Mouse (Mus musculus) CH12F3 (cell line): ENCODE measurements around the gene Zbtb20.
"Not testable (repeated sequence)": the region's sequence is repeated elsewhere in the genome, so short reads cannot be mapped to it uniquely, and the experiment has no call there.

ENCODE experiments used
- in situ Hi-C: fragments of 300-500 bp; cut with MboI; formaldehyde crosslinking; loops from 2 replicates; pipeline ENCODE4 v1.14.3; 2020; ENCODE audit warnings: low sequenced_read_pairs

Zbtb20 gene

DNA sequence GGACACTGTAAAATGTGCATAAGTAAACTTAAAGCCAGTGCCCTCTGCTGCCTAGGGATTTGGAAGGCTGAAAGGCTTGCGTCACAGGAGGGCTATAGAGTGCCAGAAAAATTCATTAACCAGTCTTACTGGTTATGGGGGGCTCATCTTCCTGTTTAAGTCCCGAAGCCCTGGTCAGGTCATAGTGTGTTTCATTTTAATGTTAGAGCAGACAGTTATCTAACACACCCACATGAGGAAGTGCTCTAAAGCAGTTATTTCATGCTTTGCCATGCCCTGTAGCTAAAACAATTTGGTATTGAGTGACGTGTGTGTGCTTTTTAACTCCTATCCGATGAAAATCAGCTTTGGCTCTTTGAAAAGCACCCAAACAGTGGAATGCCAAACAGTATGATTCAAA, 34.3 kb downstream of the Zbtb20 start:
- in situ Hi-C loops, result no loop called here

DNA sequence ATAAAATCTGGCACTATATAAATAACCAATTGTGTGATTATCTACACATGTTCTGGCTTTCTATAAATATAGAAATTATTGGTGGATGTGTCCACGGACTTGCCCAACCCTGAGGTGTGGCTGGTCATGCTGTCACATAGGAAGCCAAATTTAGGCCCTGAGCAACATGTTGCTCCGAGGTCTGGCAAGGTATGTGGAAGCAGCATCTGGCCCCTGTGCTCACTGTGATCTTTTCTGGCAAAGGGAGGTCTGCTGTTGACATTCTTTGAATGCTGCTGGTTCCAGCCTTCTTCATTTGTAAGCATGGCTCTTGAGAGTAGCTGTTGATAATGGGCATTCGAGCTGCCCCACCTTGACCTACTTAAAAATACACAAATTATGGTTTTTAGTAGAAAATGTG, 35.0 kb downstream of the Zbtb20 start:
- in situ Hi-C loops, result no loop called here

DNA sequence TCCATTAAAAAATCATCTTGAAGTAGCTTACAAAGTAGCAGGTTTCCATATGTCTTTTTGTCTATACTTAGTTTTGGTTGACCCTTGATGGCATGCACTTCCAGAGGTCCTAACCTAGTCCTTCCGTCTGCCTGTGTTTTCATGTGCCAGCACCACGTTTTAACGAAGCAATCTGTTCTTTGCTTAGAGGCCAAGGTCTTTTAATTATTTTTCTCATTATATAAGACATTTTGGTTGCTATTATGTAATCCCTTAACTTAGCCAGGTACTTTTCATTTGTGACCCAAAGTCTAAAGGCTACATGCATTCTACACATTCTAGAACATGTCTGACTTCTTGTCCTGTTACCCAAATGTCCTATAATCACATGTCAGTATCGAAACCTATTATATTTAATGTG, 35.6 kb downstream of the Zbtb20 start:
- in situ Hi-C loops, result no loop called here

DNA sequence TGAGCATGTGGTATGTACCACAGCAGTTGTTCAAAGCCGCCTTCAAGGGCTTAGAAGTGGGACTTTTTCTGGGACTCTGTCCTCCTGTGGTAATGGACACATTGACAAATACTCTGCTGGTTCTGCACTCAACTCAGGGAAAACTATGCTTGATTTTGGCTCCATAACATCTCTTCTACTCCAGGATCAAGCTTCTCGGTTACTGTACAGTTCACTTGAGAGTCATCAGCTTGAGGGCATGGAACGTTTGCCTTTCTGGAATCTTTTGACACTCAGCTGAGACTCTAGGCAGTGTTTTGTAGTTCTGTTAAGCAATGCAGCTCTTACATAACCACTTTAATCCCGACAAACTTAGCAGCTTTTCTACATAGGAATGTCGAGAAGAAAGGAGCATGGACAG, 36.1 kb downstream of the Zbtb20 start:
- in situ Hi-C loops, result no loop called here

DNA sequence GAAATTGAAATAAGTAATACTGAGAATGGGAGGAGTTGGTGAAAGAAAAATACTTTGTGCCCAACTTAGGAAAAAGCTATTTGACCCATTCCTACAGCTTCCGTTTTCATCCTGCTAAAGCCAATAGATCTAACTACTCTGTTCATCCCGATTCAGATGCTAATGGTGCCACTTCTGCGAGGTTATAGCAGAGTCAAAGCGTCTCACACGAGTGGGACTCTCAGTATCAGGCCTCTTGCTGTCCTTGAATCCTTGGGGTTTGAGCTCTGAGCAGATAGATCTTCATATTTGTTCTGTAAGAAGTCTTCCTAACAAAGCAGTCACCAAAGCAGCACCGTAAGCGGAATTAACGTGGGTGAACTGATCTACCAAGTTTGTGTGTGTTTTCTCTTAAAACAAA, 37.6 kb downstream of the Zbtb20 start:
- in situ Hi-C loops, result no loop called here

DNA sequence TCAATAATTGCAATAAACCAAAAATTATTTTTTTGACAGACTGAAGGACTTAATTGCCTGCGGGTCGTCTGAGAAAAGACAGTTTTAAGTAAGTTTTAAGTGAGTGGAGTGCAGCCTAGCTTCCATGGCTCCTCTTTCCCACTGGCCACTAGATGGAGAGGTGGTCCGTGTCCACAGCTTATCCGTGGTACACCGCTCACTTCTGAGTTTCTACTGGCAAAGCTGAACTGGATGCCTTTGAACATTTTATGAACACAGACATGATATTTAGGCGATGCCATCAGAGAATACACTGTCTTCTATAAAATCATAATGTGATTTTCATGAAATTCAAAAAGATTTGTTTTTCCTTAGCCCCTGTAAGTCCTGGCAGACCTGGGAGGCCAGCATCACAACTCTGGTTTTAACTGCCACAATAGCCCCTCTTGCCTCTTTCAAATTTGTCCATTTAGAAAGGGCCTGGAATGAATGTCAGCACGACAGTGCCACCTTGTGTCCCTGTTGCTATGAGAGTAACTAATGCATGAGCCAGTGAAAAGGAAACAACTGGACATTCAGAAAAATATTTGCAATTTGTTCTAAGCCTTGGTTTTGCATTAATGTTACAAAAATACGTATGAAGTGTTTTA, 38.9 kb downstream of the Zbtb20 start:
- in situ Hi-C loops, result no loop called here

DNA sequence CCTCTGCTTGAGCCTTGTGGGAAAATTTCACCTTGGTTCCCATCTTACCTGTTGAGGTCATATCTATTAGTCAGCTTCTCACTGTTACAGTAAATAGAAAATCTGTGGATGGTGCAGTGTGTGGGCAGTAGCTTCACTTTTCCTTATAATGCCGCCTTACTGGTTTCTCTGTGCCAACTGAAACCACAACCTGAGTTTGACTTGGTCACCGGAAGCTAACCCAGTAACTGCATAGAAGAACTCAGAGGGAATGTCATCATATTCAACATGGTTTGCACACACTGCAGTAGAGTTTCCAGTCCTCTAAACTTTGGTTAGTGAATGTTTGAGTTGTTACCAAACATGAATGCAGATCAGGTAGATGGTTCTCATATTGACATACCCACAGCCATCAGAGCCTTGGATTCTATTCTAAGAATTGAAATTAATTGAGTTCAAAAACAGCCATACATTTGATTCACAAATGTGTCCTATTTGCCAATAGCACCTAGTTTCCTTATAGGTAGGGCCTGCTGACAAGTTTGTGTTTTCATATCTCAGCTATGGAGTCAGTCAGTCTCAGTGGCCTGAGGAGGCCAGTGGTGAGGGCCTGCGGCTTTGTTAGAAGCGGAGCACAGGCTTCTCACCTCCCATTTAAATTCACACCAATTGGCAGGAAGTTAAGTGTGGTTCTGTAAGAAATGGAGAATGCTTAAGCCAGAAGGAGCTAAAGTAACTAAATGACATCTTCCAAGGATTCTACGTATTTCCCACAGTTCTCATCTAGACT, 44.5 kb downstream of the Zbtb20 start:
- in situ Hi-C loops, result no loop called here

DNA sequence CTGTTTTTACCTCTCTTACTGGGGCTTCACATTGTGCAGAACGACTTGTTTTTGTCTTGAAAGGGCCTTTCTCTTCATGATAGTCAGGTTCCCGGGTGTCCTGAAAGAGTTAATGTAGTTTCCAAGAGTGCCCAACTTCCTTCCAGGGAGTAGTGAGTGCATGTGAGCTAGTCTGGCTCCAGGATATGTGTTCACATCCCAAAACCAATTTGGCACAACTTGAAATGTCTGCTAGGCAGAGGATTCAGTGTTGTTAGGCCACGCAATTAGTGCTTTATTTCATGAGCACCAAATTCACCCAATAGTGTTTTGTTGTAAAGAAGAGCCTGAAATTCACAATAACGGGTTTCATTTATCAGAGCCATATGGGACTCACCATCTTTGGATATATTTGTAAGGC, 45.8 kb downstream of the Zbtb20 start:
- in situ Hi-C loops, result no loop called here

DNA sequence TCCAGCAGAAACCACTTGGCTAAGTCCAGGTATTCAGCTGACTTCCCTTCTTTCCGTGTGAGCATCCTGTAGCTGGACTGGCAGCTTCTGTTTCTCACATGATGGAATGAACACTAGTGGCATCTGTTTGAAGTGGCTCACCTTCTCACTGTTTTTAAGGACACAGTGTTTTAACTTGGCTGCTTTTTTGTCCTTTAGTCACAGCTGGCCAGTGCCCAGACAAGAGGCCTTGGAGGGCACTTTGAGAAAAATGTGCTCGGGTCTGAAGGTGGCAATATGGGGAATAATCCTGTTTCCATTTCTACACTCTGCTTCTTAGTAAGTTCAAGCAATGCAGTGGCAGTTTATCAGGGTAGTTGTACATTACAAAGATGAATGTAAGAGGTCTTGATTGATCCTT, 62.5 kb downstream of the Zbtb20 start:
- in situ Hi-C loops, result no loop called here

DNA sequence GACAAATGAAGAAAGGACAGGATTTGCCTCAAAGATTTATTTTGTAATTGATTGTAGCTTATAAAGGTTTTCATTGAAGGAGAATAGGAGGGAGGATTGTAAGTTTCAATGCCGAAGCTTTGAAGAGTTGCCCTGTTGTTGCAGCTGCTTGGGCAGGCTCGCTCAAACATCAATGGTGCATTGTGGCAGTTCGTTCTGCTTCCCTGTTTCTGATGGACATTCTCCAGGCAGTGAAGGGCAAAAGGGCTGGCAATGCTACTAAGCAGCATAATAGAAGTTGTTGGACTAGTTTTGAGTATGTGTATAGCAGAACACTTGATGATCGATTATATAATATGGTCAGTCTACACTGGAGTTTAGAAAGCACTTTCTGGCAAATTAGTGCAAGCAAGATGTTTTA, 71.3 kb downstream of the Zbtb20 start:
- in situ Hi-C loops, result no loop called here

DNA sequence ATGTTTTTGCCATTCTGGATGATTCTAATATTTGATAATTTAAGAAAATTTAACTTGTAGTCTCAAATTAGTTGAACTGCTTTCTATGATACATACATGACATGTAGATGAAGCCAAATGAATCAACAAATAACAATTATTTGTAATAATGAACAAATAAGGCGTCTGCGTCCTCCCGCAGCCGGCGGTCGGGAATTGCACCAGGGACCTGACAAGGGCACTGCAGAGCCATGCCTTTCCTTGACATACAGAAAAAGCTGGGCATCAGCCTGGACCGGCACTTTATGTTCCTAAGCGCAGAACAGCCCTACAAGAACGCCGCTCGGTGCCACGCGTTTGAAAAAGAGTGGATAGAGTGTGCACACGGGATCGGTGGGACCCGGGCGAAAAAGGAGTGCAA, 79.7 kb downstream of the Zbtb20 start:
- in situ Hi-C loops, result not testable (repeated sequence)

DNA sequence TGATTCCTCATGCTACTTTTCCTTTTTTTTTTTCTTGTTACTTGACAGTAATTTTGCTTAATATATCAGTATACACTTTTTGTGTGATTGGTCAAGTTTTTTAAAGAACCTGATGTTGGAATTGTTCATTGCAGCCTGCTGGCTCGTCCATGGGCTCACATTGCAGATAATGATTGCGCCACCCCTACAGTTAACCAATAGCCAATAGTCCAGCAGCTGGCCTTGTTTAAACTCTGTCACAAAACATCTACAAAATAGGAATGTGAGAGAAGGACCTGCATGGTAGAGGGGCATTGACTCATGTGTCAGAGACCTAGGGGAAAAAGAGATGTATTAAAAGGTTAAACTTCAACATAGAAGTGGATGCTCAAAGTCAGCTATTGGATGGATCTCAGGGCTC, 97.2 kb downstream of the Zbtb20 start:
- in situ Hi-C loops, result no loop called here

DNA sequence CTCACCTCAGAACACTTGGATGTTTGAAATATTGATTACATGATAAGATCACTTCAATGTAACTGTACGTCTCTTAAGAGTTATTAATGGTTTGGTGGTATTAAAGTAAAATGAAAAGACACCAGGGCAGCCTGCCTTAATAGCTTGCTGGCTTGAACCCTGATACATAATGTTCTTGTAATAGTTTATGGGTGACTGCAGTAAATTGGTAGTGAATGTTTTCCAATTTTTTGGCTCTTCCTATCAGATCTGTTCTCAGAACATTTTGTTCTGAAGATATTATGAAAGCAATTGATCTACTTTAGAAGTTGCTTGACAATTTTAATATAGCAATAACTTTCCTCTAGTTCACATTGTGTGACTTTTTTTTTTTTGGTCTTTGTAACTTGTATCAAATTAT, 123.2 kb downstream of the Zbtb20 start:
- in situ Hi-C loops, result no loop called here

DNA sequence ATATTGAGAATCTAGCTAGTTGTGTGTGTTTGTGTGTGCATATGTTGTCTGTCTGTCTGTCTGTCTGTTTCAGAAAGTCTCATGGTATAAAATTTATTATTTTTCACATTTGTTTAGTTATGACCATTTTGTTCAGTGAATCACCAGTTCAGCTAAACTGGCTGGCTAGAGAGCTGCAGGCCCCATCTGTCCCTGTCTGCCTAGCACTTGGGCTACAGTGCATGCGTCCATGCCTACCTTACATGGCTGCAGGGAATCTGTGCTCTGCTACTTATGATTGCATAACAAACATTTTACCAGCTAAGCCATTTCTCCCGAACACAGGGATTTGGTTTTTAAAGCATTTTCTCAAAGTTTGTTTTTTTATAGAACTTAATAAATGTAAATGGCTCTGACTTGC, 150.7 kb downstream of the Zbtb20 start:
- in situ Hi-C loops, result no loop called here

DNA sequence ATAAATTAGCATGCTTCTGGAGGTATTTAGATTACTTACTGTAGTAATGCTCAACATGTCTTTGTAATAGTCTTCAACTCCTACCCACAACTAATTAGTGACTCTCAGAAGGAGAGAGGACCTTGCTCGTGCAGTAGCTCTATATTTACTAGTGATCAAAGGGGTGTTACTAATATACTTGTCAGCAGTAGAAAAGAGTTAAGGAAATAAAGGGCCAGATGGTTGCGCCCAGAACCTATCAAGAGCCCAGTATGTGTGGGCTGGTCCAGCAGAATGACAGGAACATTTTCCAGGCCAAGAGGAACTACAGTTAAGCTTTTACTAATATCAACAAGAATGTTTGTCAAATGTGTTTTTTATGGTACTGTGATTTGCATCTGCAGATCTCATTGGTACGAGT, 153.6 kb downstream of the Zbtb20 start:
- in situ Hi-C loops, result no loop called here

DNA sequence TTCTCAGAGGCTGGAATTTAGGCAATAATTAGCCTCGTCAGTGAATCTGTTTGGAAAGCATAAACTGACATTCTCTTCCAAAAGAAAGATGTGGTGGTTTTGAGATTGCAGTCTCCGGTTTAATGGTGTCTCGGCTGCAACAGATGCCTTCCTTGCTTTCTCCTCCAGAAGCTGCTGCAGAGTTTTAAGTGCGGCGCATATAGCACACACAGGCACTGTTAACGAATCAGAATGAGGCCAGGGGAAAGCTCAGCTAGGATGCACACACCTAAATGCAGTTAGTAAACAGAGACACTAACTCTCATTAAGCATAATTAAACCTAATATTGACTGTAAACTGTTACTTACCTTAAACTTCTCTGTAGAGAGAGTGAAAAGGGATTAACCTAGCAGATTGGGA, 160.0 kb downstream of the Zbtb20 start:
- in situ Hi-C loops, result no loop called here

DNA sequence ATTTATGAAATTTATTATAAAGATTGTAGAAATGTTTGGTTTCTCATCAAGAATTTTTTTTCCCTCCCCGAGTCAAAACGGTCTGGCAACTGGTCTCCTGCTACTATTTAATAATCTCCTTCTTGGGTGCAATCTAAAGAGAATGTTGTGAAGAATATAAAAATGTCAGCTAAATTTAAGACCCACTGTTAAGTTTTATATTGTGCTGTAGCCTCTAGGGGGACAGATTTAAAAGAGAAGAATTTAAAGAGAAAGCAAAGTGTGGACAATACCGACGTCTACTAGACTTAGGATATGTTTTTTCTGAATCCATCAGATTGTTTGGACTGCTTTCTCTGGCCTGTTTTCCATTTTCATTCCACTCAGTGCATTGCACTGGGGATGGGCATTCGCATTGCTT, 160.8 kb downstream of the Zbtb20 start:
- in situ Hi-C loops, result no loop called here

DNA sequence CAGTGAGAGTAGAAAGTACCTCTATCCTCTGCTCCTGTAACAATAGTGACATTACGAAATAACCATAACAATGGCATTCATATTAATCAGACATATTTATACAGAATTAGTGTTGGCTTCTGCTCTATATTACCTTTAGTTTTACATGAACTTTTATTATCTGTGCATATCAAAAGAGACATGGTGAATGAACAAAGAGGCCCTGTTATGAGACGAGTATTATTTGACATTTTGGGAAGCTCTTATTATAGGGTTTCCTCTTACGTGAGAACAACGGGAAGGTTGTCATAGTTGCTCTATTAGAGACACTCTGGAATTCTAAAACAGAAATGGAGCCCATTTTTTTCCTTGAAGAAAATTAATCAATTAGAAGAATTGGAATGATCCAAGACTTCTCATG, 161.6 kb downstream of the Zbtb20 start:
- in situ Hi-C loops, result no loop called here

DNA sequence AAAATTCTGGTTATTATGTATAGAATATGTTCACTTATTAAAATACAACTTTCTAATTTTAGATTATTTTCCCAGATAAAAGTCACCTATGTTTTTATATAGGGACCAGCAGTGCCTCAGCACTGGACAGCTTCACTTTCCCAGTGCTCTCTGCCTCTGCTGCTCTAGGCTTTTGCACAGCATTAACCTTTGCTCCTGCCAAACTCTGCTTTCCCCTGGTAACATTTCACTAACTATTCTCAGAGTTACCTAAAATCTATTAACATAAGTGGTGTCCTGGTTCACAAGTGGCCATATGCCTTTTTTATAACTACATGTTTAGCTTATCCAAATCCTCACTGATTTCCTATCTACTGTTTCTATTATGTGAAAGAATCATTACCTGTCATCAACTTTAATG, 169.9 kb downstream of the Zbtb20 start:
- in situ Hi-C loops, result no loop called here

DNA sequence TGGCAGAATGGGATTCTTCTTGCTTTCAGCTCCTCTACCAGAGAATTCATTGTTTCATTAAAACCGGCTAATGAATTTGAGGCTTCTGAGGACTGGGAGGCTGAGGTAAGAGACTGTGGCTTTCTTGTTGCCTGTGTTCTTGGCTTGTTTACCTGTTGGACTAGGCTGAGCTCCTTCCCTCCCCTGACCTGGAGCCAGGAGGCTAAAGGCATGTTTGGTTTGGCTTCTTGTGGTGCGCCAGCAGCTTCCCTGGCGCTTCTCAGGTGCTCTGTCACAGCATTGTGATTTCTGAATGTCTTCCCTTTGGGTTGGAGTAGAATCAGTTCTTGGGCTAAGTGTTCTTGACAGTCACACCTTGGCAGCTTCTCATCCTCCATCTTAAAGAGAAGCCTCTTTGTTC, 171.0 kb downstream of the Zbtb20 start:
- in situ Hi-C loops, result no loop called here

DNA sequence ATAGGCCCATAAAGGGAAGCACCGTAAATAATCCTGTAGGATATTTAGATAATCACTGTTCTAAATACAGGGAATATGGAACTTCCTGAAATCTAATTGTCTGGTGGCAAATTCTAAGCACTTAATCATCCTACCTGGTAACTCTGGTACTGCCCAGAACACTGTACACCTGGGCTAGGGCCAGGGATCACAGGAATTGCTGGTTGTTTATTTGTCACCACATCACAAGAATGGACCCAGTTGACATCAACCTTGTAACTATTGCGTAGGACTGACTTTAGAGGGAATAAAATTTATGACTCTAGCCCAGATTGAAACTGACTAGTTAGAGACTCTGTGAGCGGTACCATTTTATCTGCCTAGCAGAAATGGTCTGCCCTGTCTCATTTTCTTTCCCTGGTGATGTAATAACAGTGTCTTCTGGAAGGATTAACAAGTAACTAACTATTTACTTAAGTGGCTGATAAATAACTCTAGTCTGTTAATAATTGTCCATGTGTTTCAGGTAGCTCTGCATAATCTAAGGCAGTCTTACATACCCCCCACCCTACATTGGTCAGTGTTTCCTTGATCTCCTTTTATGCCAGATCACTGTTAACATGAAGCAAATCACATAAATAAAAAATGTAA, 194.1 kb downstream of the Zbtb20 start:
- in situ Hi-C loops, result no loop called here

DNA sequence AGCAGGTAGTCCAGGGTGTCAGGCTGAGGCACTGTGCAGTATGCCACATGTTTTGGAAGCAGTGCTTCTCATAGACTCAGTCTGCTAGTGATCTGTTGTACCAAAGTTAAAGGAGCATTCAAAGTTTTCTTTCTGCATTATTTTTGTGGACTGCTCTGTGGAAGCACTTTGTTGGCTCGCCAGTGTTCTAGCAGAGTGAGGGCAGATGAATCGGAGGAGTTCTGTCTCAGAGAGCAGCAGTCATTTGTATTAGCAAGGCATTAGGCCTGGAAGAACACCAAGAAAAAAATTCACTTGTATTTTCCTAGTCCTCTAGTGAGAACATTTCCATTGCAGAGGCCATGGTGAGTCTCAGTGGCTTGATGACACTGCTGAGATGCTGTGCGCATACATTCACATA, 196.2 kb downstream of the Zbtb20 start:
- in situ Hi-C loops, result no loop called here
